Mouse (Mus musculus) CD4-positive, CD25-positive, alpha-beta regulatory T cell, adult 2 months (primary cell): Measurements from ENCODE around the gene Fibp.
"Not testable (repeated sequence)": the region's sequence is repeated elsewhere in the genome, so short reads cannot be mapped to it uniquely, and the experiment has no call there.

Experiments used
- DNase-seq: peaks from one replicate; pipeline ENCODE4 v3.0.0-alpha.2; 2012; ENCODE audit warnings: low read depth, low spot score

Gene Fibp

GRCm38 (mm10) chr19:5487768-5488550 lies 27.5 kb downstream of the Fibp start, which contains the start of gene Mus81:
Gene Mus81 (minus strand): TSS chr19:5488402.
- peak; percentile 96 for DNase-seq

DNA sequence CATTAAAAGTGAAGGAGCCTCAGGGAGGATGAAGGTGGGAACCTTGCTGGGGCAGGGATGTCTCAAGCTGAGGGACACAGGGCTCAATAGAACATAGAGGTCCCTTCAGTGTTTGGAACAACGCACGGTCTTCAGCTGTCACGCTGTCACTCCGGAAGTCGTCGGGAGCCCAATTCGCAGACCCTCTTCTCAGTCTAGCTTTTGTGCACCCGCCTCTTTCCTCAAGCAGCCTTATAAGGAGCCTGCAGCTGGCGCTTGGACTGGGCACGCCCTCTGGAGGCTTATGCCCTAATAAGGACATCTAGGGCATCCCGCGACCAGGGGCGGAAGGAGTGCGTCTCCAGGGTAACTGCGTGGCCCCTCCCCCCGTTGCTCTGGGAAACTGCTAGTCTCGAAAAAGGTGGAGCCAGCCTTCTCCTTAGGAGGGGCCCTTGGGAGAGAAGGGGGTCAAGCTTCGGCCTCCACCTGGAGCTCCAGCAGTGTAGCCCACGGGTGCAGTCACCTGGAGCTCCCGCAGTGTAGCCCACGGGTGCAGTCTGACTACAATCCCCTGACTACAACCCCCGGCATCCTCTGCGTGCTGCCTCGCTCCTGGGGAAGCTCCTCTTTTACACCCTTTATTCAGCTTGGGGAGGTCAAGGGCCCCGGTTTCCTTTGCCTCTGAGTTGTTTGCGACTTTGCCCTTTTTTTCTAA lies 28.6 kb downstream of the Fibp start:
- DNase-seq: peak; percentile 97

DNA sequence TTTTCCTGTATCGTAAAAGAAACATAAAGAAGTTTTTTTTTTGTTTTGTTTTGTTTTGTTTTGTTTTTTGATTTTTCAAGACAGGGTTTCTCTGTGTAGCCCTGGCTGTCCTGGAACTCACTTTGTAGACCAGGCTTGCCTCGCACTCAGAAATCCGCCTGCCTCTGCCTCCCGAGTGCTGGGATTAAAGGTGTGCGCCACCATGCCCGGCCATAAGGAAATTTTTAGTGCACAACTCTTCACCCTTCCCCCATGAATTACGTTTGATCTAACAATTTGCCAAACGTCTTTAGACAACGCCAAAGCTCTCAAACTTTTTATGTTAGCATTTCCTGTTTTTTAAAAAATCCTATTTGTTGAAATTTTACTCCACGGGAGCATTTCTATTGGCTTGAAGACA lies 29.3 kb downstream of the Fibp start:
- peak; percentile 44 for DNase-seq

DNA sequence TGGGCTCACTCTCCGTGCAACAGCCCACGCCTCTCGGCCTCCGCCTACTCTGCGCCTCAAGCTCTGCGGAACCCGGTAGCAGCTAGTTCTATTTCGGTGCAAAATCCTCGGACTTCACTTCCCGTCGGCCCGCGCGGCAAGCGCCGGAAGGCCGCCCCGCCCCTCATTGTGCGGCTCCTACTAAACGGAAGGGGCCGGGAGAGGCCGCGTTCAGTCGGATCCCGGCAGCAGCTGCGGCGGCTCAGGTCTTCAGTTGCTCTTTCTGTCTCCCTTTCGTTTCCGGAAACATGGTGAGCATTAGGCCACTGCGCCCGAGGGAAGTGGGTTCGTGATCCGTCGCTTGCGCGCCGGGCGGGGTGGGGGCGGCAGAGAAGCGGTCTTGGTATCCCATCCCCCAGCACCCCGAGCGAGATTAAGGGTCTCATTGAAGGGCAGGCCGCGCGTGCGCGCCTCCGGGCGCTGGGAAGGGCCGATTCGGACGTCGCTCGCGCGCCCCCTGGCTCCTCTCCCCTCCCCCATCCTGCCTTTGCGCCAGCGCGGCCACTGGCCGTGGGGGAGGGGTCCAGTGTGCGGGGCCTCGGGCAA lies 30.0 kb downstream of the Fibp start, which contains the start of gene Cfl1:
TSS of gene Cfl1 (plus strand) at position 143 of the 585 bp plus-strand sequence.
- DNase-seq: peak; percentile 96

GRCm38 (mm10) chr19:5490898-5491708 lies 30.7 kb downstream of the Fibp start:
- DNase-seq: peak; percentile 91

DNA sequence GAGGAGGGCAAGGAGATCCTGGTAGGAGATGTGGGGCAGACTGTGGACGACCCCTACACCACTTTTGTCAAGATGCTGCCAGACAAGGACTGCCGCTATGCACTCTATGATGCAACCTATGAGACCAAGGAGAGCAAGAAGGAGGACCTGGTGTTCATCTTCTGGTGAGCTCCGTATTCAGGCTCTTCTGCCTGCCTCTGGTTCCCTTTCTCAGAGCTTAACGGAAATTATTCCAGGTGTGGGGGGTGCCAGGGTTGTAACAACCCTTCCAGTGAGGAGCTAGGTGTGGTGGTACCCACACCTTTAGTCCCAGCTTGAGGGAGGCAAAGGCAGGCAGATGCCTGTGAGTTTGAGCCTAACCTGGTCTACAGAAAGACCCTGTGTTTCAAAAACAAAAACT lies 32.2 kb downstream of the Fibp start:
- no peak for DNase-seq

DNA sequence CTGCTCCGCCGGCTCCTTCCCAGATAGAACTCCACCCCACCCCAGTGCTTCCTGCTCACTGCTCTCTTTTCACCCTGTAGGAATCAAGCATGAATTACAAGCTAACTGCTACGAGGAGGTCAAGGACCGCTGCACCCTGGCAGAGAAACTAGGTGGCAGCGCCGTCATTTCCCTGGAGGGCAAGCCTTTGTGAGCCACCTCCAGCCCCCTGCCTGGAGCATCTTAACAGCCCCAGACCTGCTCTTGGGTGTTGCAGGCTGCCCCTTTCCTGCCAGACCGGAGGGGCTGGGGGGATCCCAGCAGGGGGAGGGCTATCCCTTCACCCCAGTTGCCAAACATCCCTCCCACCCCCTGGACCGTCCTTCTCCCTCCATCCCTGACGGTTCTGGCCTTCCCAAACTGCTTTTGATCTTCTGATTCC lies 32.9 kb downstream of the Fibp start:
- not testable (repeated sequence) for DNase-seq

DNA sequence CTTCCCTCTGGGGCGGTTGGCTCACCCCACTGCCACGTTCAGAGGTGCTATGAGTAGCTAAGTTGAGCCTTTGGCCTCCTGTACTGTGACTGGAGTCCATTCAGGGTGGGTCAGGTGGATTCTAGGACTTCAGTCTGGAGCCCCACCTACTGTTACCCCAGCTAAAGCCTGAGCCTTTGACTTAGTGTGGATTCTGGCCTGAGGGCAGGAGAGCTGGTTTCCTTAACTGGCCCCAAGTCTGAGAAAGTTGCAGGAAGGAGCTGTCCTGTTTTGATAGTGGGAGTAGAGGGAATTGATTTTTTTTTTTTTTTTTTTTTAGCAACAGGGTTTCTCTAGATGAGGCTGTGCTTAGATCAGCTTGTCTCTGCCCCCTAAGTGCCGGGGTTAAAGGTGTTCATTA lies 33.9 kb downstream of the Fibp start:
- DNase-seq: no peak

DNA sequence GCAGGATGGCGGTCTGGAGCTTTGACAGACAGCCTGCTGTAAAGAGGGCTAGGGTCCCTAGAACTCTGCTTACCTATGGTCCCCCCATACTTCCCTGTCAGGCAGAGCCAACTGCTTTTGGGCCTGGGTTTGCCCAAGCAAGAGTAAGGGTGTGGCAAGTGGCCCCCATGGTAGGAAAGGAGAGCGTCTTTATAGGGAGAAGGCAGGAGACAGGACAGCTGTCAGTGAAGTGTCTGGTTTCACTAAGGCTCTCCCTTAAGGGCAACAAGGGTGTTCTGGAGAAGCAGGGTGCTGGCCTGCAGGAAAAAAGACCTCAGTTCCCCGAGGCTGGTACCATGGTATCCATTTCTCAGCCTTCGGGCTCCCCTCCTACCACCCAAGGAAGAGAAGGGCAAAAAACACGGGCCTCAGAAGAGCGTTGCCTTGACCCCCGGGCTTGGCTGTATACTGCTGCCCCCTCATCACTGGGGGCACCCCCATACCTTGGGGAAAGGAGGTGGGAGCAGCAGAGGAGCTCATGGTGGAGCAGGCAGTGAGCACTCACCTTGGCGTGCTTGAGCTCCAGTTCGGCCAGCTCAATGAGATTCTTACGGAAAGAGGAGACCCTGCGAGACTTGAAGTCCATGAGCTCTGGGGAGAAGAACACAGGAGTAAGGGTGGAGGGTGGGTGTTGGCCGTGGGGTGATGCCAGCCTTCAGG lies 35.1 kb downstream of the Fibp start:
- DNase-seq: no peak

- DNase-seq: no peak
Observed at GRCm38 (mm10) chr19:5496052-5496370, 35.6 kb downstream of the Fibp start.

DNA sequence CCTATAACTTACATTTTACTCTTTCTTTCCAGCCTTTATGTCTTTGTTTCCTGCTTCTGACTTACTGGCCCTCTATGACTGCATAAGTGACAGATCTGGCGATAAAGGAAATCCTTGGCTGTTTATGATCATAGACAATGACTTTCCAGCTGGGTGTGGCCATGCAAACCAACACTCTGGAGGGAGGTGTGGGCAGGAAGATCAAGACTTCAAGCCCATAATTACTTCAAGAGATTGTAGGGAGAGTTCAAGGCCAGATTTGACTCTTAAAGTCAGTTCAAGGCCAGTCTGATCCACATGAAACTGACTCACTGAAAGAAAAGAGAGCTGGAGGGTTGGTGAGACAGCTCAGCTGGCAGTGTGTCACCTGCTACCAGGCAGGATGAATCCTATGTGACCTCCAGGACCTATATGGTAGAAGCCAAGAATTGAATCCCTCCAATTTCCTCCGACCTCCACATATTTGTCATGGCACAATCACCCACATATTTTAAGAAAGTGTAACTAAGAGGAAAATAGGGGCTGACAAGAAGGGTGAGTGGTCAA lies 40.0 kb downstream of the Fibp start:
- no peak for DNase-seq

- DNase-seq: no peak
Observed at GRCm38 (mm10) chr19:5503687-5504086, 43.3 kb downstream of the Fibp start, which contains the start of gene 1700020D05Rik. Gene 1700020D05Rik (minus strand): TSS chr19:5503787.

GRCm38 (mm10) chr19:5510031-5511026 lies 49.9 kb downstream of the Fibp start, which contains the start of gene Snx32:
Gene Snx32 (minus strand): TSS chr19:5510538.
- peak; percentile 97 for DNase-seq

GRCm38 (mm10) chr19:5511074-5511632 lies 50.7 kb downstream of the Fibp start:
- peak; percentile 44 for DNase-seq

- no peak for DNase-seq
Observed at GRCm38 (mm10) chr19:5512091-5513004, 51.9 kb downstream of the Fibp start.

DNA sequence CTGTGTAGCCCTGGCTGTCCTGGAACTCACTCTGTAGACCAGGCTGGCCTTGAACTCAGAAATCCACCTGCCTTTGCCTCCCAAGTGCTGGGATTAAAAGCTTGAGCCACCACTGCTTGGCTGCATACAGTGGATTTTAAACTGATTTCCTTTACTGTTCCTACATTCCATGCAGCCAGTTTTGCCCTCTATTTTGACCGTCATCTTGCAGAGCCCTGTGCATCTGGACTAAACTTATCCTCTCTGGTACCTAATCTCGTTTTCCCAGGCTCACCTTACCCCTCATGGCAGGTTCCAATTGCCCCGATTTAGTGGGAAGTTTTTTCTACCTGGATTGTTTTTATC lies 52.6 kb downstream of the Fibp start:
- DNase-seq: no peak
